Mouse (Mus musculus) heart, embryonic 12.5 days (tissue): ENCODE measurements around the gene Prune2. TPM values are rescaled to one million over a fixed set of nuclear protein-coding genes. Genes with fewer than 3 reads are reported as not detected.

Source experiments
- ATAC-seq: fragments of 200-750 bp; cut with Nextera tagmentation; 2 replicates; pipeline ENCODE4 v1.8.0; 2017; ENCODE audit warnings: moderate TSS enrichment, moderate library complexity; ENCODE audit not compliant: insufficient number of reproducible peaks, low FRiP score
- H3K27ac ChIP-seq: fragments of 300-500 bp; sonication (generic); 2 replicates; pipeline ENCODE4 v1.5.1; 2016; ENCODE audit warnings: mild to moderate bottlenecking, moderate library complexity; ENCODE audit not compliant: poor library complexity, severe bottlenecking
- H3K27me3 ChIP-seq: fragments of 300-500 bp; sonication (generic); replicated peaks from 2 replicates; pipeline ENCODE4 v1.6.1; 2016; ENCODE audit warnings: mild to moderate bottlenecking, moderate library complexity
- H3K36me3 ChIP-seq: fragments of 300-500 bp; sonication (generic); 2 replicates; pipeline ENCODE4 v1.6.1; 2016; ENCODE audit warnings: mild to moderate bottlenecking, moderate library complexity
- H3K4me1 ChIP-seq: fragments of 300-500 bp; sonication (generic); replicated peaks from 2 replicates; pipeline ENCODE4 v1.6.1; 2016; ENCODE audit warnings: mild to moderate bottlenecking
- H3K4me2 ChIP-seq: fragments of 300-500 bp; sonication (generic); 2 replicates; pipeline ENCODE4 v1.6.1; 2016; ENCODE audit warnings: mild to moderate bottlenecking, moderate library complexity
- H3K4me3 ChIP-seq: fragments of 300-500 bp; sonication (generic); 2 replicates; pipeline ENCODE4 v1.5.1; 2016; ENCODE audit warnings: mild to moderate bottlenecking
- H3K9ac ChIP-seq: fragments of 300-500 bp; sonication (generic); 2 replicates; pipeline ENCODE4 v1.6.1; 2016; ENCODE audit warnings: mild to moderate bottlenecking, moderate library complexity
- H3K9me3 ChIP-seq: fragments of 300-500 bp; sonication (generic); replicated peaks from 2 replicates; pipeline ENCODE4 v1.6.1; 2016; ENCODE audit warnings: mild to moderate bottlenecking, moderate library complexity
- WGBS: fragments of 180-500 bp; shearing (Covaris S2); methylation state at CpG from one replicate; pipeline ENCODE4 v1.1.7; 2016; 5-methylcytosine and 5-hydroxymethylcytosine counted together
- polyA plus RNA-seq: library from polyadenylated mRNA; unstranded; fragments of >200 nt; fragmentation: Nextera tagmentation; extraction: Ambion mirVana; gene quantifications from 2 replicates; pipeline ENCODE4 v1.2.1, GENCODE M21; 2016

Gene Prune2
- polyA plus RNA-seq, 1 experiment from 2014 or later: 8.2 TPM

- Histone ChIP-seq H3K36me3 (no peaks in the 10 kb centered on the region), H3K9me3 (no peaks in the 10 kb centered on the region)
Measured at GRCm38 (mm10) chr19:16959051-16959450, 3.1 kb downstream of the Prune2 start.

GRCm38 (mm10) chr19:16959551-16959950, 3.6 kb downstream of the Prune2 start:
- no peak overlapping the region for H3K4me3 ChIP-seq
- H3K36me3 ChIP-seq: no peaks in the 10 kb centered on the region
- no peak overlapping the region for H3K9ac ChIP-seq
- H3K27me3 ChIP-seq: peaks cover 30% of the 10 kb centered on the region
- no peak overlapping the region for H3K27ac ChIP-seq
- peaks cover 17% of the 10 kb centered on the region for H3K4me1 ChIP-seq
- no peak overlapping the region for H3K4me2 ChIP-seq
- 30% methylated on average over 8 of the region's 8 CpGs for WGBS
- peaks cover 3% of the 10 kb centered on the region; the same call in 1 of the 2 replicates for H3K9me3 ChIP-seq
- no peak for ATAC-seq

More at GRCm38 (mm10) chr19:16959051-16959450, 3.1 kb downstream of the Prune2 start:
- Histone ChIP-seq H3K27ac (no peak overlapping the region), H3K4me3 (no peak overlapping the region), H3K9ac (no peak overlapping the region), H3K4me1 (peaks cover 17% of the 10 kb centered on the region), H3K27me3 (peaks cover 35% of the 10 kb centered on the region), H3K4me2 (no peak overlapping the region)
- no peak for ATAC-seq
- WGBS: 83% methylated on average over 4 of the region's 4 CpGs

- H3K27ac ChIP-seq: no peak overlapping the region
- no peak overlapping the region for H3K4me2 ChIP-seq
- no peak for ATAC-seq
- WGBS: 80% methylated on average over 3 of the region's 3 CpGs
- H3K9ac ChIP-seq: no peak overlapping the region
- no peaks in the 10 kb centered on the region for H3K36me3 ChIP-seq
- no peak overlapping the region for H3K4me3 ChIP-seq
- H3K9me3 ChIP-seq: peaks cover 3% of the 10 kb centered on the region; the same call in 1 of the 2 replicates
- H3K4me1 ChIP-seq: peaks cover 11% of the 10 kb centered on the region
- H3K27me3 ChIP-seq: peaks cover 16% of the 10 kb centered on the region
Measured at GRCm38 (mm10) chr19:16961036-16961435, 5.1 kb downstream of the Prune2 start.

- Histone ChIP-seq H3K27ac (no peak overlapping the region), H3K4me3 (no peak overlapping the region), H3K9me3 (peaks cover 3% of the 10 kb centered on the region; the same call in 1 of the 2 replicates), H3K36me3 (no peaks in the 10 kb centered on the region), H3K27me3 (peaks cover 5% of the 10 kb centered on the region; the same call in 1 of the 2 replicates), H3K9ac (no peak overlapping the region), H3K4me2 (no peak overlapping the region), H3K4me1 (0 out of 2 replicates have a peak, but pooled peaks cover 4% of the 10 kb centered on the region)
- ATAC-seq: no peak
- 74% methylated on average over 3 of the region's 3 CpGs for WGBS
Measured at GRCm38 (mm10) chr19:16963178-16963577, 7.3 kb downstream of the Prune2 start.

GRCm38 (mm10) chr19:16968768-16969167, 12.8 kb downstream of the Prune2 start:
- no peaks in the 10 kb centered on the region for H3K4me1 ChIP-seq
- H3K4me3 ChIP-seq: no peak overlapping the region
- H3K27me3 ChIP-seq: no peaks in the 10 kb centered on the region
- H3K36me3 ChIP-seq: no peaks in the 10 kb centered on the region
- H3K27ac ChIP-seq: no peak overlapping the region
- H3K9ac ChIP-seq: no peak overlapping the region
- WGBS: 62% methylated on average over 5 of the region's 5 CpGs
- peaks cover 3% of the 10 kb centered on the region; the same call in 1 of the 2 replicates for H3K9me3 ChIP-seq
- no peak for ATAC-seq
- H3K4me2 ChIP-seq: no peak overlapping the region

GRCm38 (mm10) chr19:16970612-16971011, 14.7 kb downstream of the Prune2 start:
- Histone ChIP-seq H3K4me2 (no peak overlapping the region), H3K36me3 (no peaks in the 10 kb centered on the region), H3K27ac (no peak overlapping the region), H3K27me3 (no peaks in the 10 kb centered on the region), H3K4me1 (no peaks in the 10 kb centered on the region), H3K9ac (no peak overlapping the region), H3K9me3 (no peaks in the 10 kb centered on the region), H3K4me3 (no peak overlapping the region)
- no peak for ATAC-seq
- 41% methylated on average over 2 of the region's 2 CpGs for WGBS

GRCm38 (mm10) chr19:16978910-16979309, 23.0 kb downstream of the Prune2 start:
- Histone ChIP-seq H3K4me3 (no peak overlapping the region), H3K4me2 (no peak overlapping the region), H3K9ac (no peak overlapping the region), H3K4me1 (no peaks in the 10 kb centered on the region), H3K9me3 (no peaks in the 10 kb centered on the region), H3K27me3 (no peaks in the 10 kb centered on the region), H3K36me3 (no peaks in the 10 kb centered on the region), H3K27ac (no peak overlapping the region)
- WGBS: 80% methylated on average over 3 of the region's 3 CpGs
- ATAC-seq: no peak

GRCm38 (mm10) chr19:16981743-16982142, 25.8 kb downstream of the Prune2 start:
- H3K9ac ChIP-seq: no peak overlapping the region
- H3K27ac ChIP-seq: no peak overlapping the region
- no peak overlapping the region for H3K4me3 ChIP-seq
- no peak for ATAC-seq
- no peaks in the 10 kb centered on the region for H3K9me3 ChIP-seq
- H3K4me2 ChIP-seq: no peak overlapping the region
- H3K27me3 ChIP-seq: no peaks in the 10 kb centered on the region
- H3K36me3 ChIP-seq: no peaks in the 10 kb centered on the region
- 73% methylated on average over 4 of the region's 4 CpGs for WGBS
- no peaks in the 10 kb centered on the region for H3K4me1 ChIP-seq

- Histone ChIP-seq H3K4me2 (no peak overlapping the region), H3K4me3 (no peak overlapping the region), H3K27ac (no peak overlapping the region), H3K27me3 (no peaks in the 10 kb centered on the region), H3K36me3 (no peaks in the 10 kb centered on the region), H3K9me3 (no peaks in the 10 kb centered on the region), H3K4me1 (no peaks in the 10 kb centered on the region), H3K9ac (no peak overlapping the region)
- ATAC-seq: no peak
- WGBS: 50% methylated on average over 5 of the region's 5 CpGs
Measured at GRCm38 (mm10) chr19:16984897-16985296, 29.0 kb downstream of the Prune2 start.

GRCm38 (mm10) chr19:16987984-16988383, 32.1 kb downstream of the Prune2 start:
- H3K9ac ChIP-seq: no peak overlapping the region
- H3K9me3 ChIP-seq: no peaks in the 10 kb centered on the region
- H3K27me3 ChIP-seq: no peaks in the 10 kb centered on the region
- H3K4me3 ChIP-seq: no peak overlapping the region
- whole genome bisulfite sequencing: 86% methylated on average over 11 of the region's 11 CpGs
- H3K27ac ChIP-seq: no peak overlapping the region
- no peaks in the 10 kb centered on the region for H3K36me3 ChIP-seq
- no peaks in the 10 kb centered on the region for H3K4me1 ChIP-seq
- ATAC-seq: no peak
- no peak overlapping the region for H3K4me2 ChIP-seq

- Histone ChIP-seq H3K36me3 (no peaks in the 10 kb centered on the region), H3K9ac (no peak overlapping the region), H3K27me3 (no peaks in the 10 kb centered on the region), H3K4me2 (no peak overlapping the region), H3K4me3 (no peak overlapping the region), H3K9me3 (no peaks in the 10 kb centered on the region), H3K4me1 (no peaks in the 10 kb centered on the region), H3K27ac (no peak overlapping the region)
- no peak for ATAC-seq
- whole genome bisulfite sequencing: 50% methylated on average over 4 of the region's 4 CpGs
Measured at GRCm38 (mm10) chr19:16992151-16992550, 36.2 kb downstream of the Prune2 start.

GRCm38 (mm10) chr19:16994260-16994659, 38.3 kb downstream of the Prune2 start:
- WGBS: 82% methylated on average over 8 of the region's 8 CpGs
- Histone ChIP-seq H3K4me3 (no peak overlapping the region), H3K4me2 (no peak overlapping the region), H3K27me3 (no peaks in the 10 kb centered on the region), H3K4me1 (no peaks in the 10 kb centered on the region), H3K9ac (no peak overlapping the region), H3K36me3 (no peaks in the 10 kb centered on the region), H3K9me3 (no peaks in the 10 kb centered on the region), H3K27ac (no peak overlapping the region)
- no peak for ATAC-seq
